Mouse (Mus musculus) liver, adult 2 months (tissue): ENCODE data around the gene Tubal3. TPM values are rescaled to one million over a fixed set of nuclear protein-coding genes. Genes with fewer than 3 reads are reported as not detected.

ENCODE experiments used
- DNase-seq: peaks from one replicate; pipeline ENCODE4 v3.0.0-alpha.2; 2011; ENCODE audit warnings: low read depth, low spot score; ENCODE audit errors: extremely low read depth
- H3K27ac ChIP-seq: fragments of 200-500 bp; replicated peaks from 2 replicates; pipeline ENCODE4 v1.5.1; 2012; ENCODE audit warnings: low read depth, mild to moderate bottlenecking, control low read depth, inconsistent platforms, low read length; ENCODE audit not compliant: insufficient read depth
- H3K27me3 ChIP-seq: fragments of 200-500 bp; 2 replicates; pipeline ENCODE4 v1.6.1; 2012; ENCODE audit warnings: mild to moderate bottlenecking, moderate library complexity, low read length, inconsistent platforms; ENCODE audit not compliant: control insufficient read depth, insufficient read depth
- H3K36me3 ChIP-seq: fragments of 200-500 bp; 2 replicates; pipeline ENCODE4 v1.6.1; 2012; ENCODE audit warnings: low read length, inconsistent platforms; ENCODE audit not compliant: control insufficient read depth, insufficient read depth
- H3K4me1 ChIP-seq: fragments of 200-500 bp; 2 replicates; pipeline ENCODE4 v1.6.1; 2011; ENCODE audit warnings: low read length; ENCODE audit not compliant: control insufficient read depth, insufficient read depth
- H3K4me3 ChIP-seq: fragments of 200-500 bp; 2 replicates; pipeline ENCODE4 v1.5.1; 2011; ENCODE audit warnings: low read depth, mild to moderate bottlenecking, control low read depth, low read length, moderate library complexity; ENCODE audit not compliant: insufficient read depth
- H3K79me2 ChIP-seq: fragments of 200-500 bp; 2 replicates; pipeline ENCODE4 v1.6.1; 2012; ENCODE audit warnings: inconsistent platforms, mild to moderate bottlenecking, low read length, moderate library complexity; ENCODE audit not compliant: control insufficient read depth, insufficient read depth
- H3K9ac ChIP-seq: fragments of 200-500 bp; 2 replicates; pipeline ENCODE4 v1.6.1; 2012; ENCODE audit warnings: low read depth, mild to moderate bottlenecking, control low read depth, inconsistent platforms, low read length
- CTCF ChIP-seq: fragments of 200-500 bp; IDR thresholded peaks from 2 replicates; pipeline ENCODE4 v1.5.1; 2011; ENCODE audit warnings: low read depth, low read length, control low read depth
- POLR2A ChIP-seq: fragments of 200-500 bp; IDR thresholded peaks from 2 replicates; pipeline ENCODE4 v1.6.1; 2011; ENCODE audit warnings: low read length, control low read depth; ENCODE audit not compliant: insufficient read depth; ENCODE audit errors: extremely low read depth
- WGBS: fragments of 180-500 bp; shearing (Covaris S2); methylation state at CpG from one replicate; pipeline ENCODE4 v1.1.7; 2018; 5-methylcytosine and 5-hydroxymethylcytosine counted together
- polyA plus RNA-seq: library from polyadenylated mRNA; depleted of rRNA; stranded (reverse); fragments of >200 nt; gene quantifications from 2 replicates; pipeline ENCODE4 v1.2.3, GENCODE M21; 2012
- total RNA-seq: library from RNA; depleted of rRNA; stranded (reverse); fragments of >200 nt; gene quantifications from 2 replicates; pipeline ENCODE4 v1.2.3, GENCODE M21; 2014

Tubal3 gene
- total and polyA plus RNA-seq, 2 experiments: not detected

GRCm38 (mm10) chr13:3926046-3926445, 8.0 kb downstream of the Tubal3 start:
- H3K4me1 ChIP-seq: no peaks in the 10 kb centered on the region
- no peak overlapping the region for H3K27ac ChIP-seq
- H3K27me3 ChIP-seq: no peaks in the 10 kb centered on the region
- no peak for DNase-seq
- 76% methylated on average over 6 of the region's 6 CpGs for WGBS
- no peaks in the 10 kb centered on the region for H3K79me2 ChIP-seq
- TF ChIP-seq POLR2A (no peak), CTCF (no peak)
- H3K36me3 ChIP-seq: no peaks in the 10 kb centered on the region
- H3K4me3 ChIP-seq: no peak overlapping the region
- no peak overlapping the region for H3K9ac ChIP-seq

GRCm38 (mm10) chr13:3944699-3945098, 26.6 kb downstream of the Tubal3 start:
- no peaks in the 10 kb centered on the region for H3K36me3 ChIP-seq
- TF ChIP-seq POLR2A (no peak), CTCF (no peak)
- no peaks in the 10 kb centered on the region for H3K79me2 ChIP-seq
- no peaks in the 10 kb centered on the region for H3K27me3 ChIP-seq
- no peak for DNase-seq
- WGBS: 53% methylated on average over 7 of the region's 7 CpGs
- no peak overlapping the region for H3K9ac ChIP-seq
- H3K4me3 ChIP-seq: no peak overlapping the region
- no peaks in the 10 kb centered on the region for H3K4me1 ChIP-seq
- H3K27ac ChIP-seq: no peak overlapping the region

GRCm38 (mm10) chr13:3945249-3945648, 27.2 kb downstream of the Tubal3 start, which contains the start of gene Ucn3:
Gene Ucn3 (minus strand): TSS chr13:3945349.
- no peaks in the 10 kb centered on the region for H3K4me1 ChIP-seq

GRCm38 (mm10) chr13:3947267-3947666, 29.2 kb downstream of the Tubal3 start:
- 85% methylated on average over 4 of the region's 4 CpGs for WGBS
- H3K79me2 ChIP-seq: no peaks in the 10 kb centered on the region
- no peaks in the 10 kb centered on the region for H3K36me3 ChIP-seq
- H3K4me3 ChIP-seq: no peak overlapping the region
- H3K4me1 ChIP-seq: no peaks in the 10 kb centered on the region
- no peak overlapping the region for H3K9ac ChIP-seq
- no peak overlapping the region for H3K27ac ChIP-seq
- DNase-seq: no peak
- TF ChIP-seq CTCF: no peak
- no peak for TF ChIP-seq POLR2A
- no peaks in the 10 kb centered on the region for H3K27me3 ChIP-seq

More at GRCm38 (mm10) chr13:3945249-3945648, 27.2 kb downstream of the Tubal3 start, which contains the start of gene Ucn3:
- H3K4me3 ChIP-seq: no peak within 1 kb of the TSS
- no peaks in the 10 kb centered on the region for H3K27me3 ChIP-seq
- H3K79me2 ChIP-seq: no peaks in the 10 kb centered on the region
- H3K36me3 ChIP-seq: no peaks in the 10 kb centered on the region
- H3K9ac ChIP-seq: no peak within 1 kb of the TSS
- TF ChIP-seq POLR2A (no peak), CTCF (no peak)
- no peak within 1 kb of the TSS for H3K27ac ChIP-seq
- 73% methylated on average over 2 of the region's 2 CpGs for WGBS
- DNase-seq: no peak

- H3K79me2 ChIP-seq: no peaks in the 10 kb centered on the region
- H3K9ac ChIP-seq: no peak overlapping the region
- H3K4me1 ChIP-seq: no peaks in the 10 kb centered on the region
- TF ChIP-seq POLR2A (no peak), CTCF (no peak)
- no peak overlapping the region for H3K4me3 ChIP-seq
- WGBS: 85% methylated on average over 4 of the region's 4 CpGs
- H3K27me3 ChIP-seq: no peaks in the 10 kb centered on the region
- no peaks in the 10 kb centered on the region for H3K36me3 ChIP-seq
- DNase-seq: no peak
- no peak overlapping the region for H3K27ac ChIP-seq
Observed at GRCm38 (mm10) chr13:3949477-3949876, 31.4 kb downstream of the Tubal3 start.

- Histone ChIP-seq H3K9ac (no peak overlapping the region), H3K4me1 (no peaks in the 10 kb centered on the region), H3K27me3 (no peaks in the 10 kb centered on the region), H3K36me3 (no peaks in the 10 kb centered on the region), H3K79me2 (no peaks in the 10 kb centered on the region), H3K4me3 (no peak overlapping the region), H3K27ac (no peak overlapping the region)
- 79% methylated on average over 6 of the region's 6 CpGs for WGBS
- no peak for DNase-seq
- TF ChIP-seq POLR2A: no peak
- no peak for TF ChIP-seq CTCF
Observed at GRCm38 (mm10) chr13:3951198-3951914, 33.3 kb downstream of the Tubal3 start.
